Mouse (Mus musculus) limb, embryonic 15.5 days (tissue): ENCODE data around the gene Nme7. TPM values are rescaled to one million over a fixed set of nuclear protein-coding genes. Genes with fewer than 3 reads are reported as not detected.

Experiments used
- ATAC-seq: fragments of 200-750 bp; cut with Nextera tagmentation; 2 replicates; pipeline ENCODE4 v1.8.0; 2017; ENCODE audit warnings: low read depth, moderate TSS enrichment; ENCODE audit not compliant: insufficient number of reproducible peaks, low FRiP score, low TSS enrichment
- H3K27ac ChIP-seq: fragments of 300-500 bp; sonication (generic); 2 replicates; pipeline ENCODE4 v1.5.1; 2015; ENCODE audit warnings: moderate library complexity, mild to moderate bottlenecking, inconsistent platforms
- H3K27me3 ChIP-seq: fragments of 300-500 bp; sonication (generic); 2 replicates; pipeline ENCODE4 v1.6.1; 2015; ENCODE audit warnings: inconsistent platforms
- H3K36me3 ChIP-seq: fragments of 300-500 bp; sonication (generic); 2 replicates; pipeline ENCODE4 v1.6.1; 2015; ENCODE audit warnings: inconsistent platforms
- H3K4me1 ChIP-seq: fragments of 300-500 bp; sonication (generic); 2 replicates; pipeline ENCODE4 v1.6.1; 2015; ENCODE audit warnings: inconsistent platforms
- H3K4me2 ChIP-seq: fragments of 300-500 bp; sonication (generic); 2 replicates; pipeline ENCODE4 v1.6.1; 2015; ENCODE audit warnings: mild to moderate bottlenecking, inconsistent platforms
- H3K4me3 ChIP-seq: fragments of 300-500 bp; sonication (generic); 2 replicates; pipeline ENCODE4 v1.5.1; 2015; ENCODE audit warnings: mild to moderate bottlenecking, inconsistent platforms
- H3K9ac ChIP-seq: fragments of 300-500 bp; sonication (generic); 2 replicates; pipeline ENCODE4 v1.6.1; 2015; ENCODE audit warnings: inconsistent platforms
- H3K9me3 ChIP-seq: fragments of 300-500 bp; sonication (generic); 2 replicates; pipeline ENCODE4 v1.6.1; 2016; ENCODE audit warnings: inconsistent platforms
- WGBS: fragments of 180-500 bp; shearing (Covaris S2); methylation state at CpG from one replicate; pipeline ENCODE4 v1.1.7; 2015; 5-methylcytosine and 5-hydroxymethylcytosine counted together
- polyA plus RNA-seq: library from polyadenylated mRNA; unstranded; fragments of >200 nt; fragmentation: Nextera tagmentation; extraction: Ambion mirVana; gene quantifications from 2 replicates; pipeline ENCODE4 v1.2.1, GENCODE M21; 2015

Gene Nme7
- polyA plus RNA-seq, 1 experiment from 2014 or later = 31.4 TPM

- no peaks in the 10 kb centered on the region for H3K4me1 ChIP-seq
- no peak for ATAC-seq
- H3K36me3 ChIP-seq = no peaks in the 10 kb centered on the region; the same call in 1 of the 2 replicates
- H3K27me3 ChIP-seq = no peaks in the 10 kb centered on the region
- 49% methylated on average over 3 of the region's 3 CpGs for WGBS
- no peak overlapping the region for H3K4me3 ChIP-seq
- H3K27ac ChIP-seq = no peak overlapping the region
- H3K4me2 ChIP-seq = no peak overlapping the region
- no peak overlapping the region for H3K9ac ChIP-seq
- H3K9me3 ChIP-seq = no peaks in the 10 kb centered on the region
Observed at GRCm38 (mm10) chr1:164392176-164392575, 88.3 kb downstream of the Nme7 start.

GRCm38 (mm10) chr1:164395131-164395780 lies 91.3 kb downstream of the Nme7 start:
- Histone ChIP-seq H3K9ac (no peak overlapping the region), H3K4me2 (no peak overlapping the region), H3K4me3 (no peak overlapping the region), H3K4me1 (no peaks in the 10 kb centered on the region), H3K9me3 (no peaks in the 10 kb centered on the region), H3K36me3 (no peaks in the 10 kb centered on the region), H3K27me3 (no peaks in the 10 kb centered on the region), H3K27ac (no peak overlapping the region)
- ATAC-seq = no peak
- WGBS = 88% methylated on average over 6 of the region's 6 CpGs

- WGBS = 66% methylated on average over 4 of the region's 4 CpGs
- no peaks in the 10 kb centered on the region for H3K4me1 ChIP-seq
- no peaks in the 10 kb centered on the region for H3K9me3 ChIP-seq
- no peak overlapping the region for H3K4me3 ChIP-seq
- H3K27ac ChIP-seq = no peak overlapping the region
- ATAC-seq = no peak
- H3K4me2 ChIP-seq = no peak overlapping the region
- peaks cover 4% of the 10 kb centered on the region for H3K36me3 ChIP-seq
- H3K9ac ChIP-seq = no peak overlapping the region
- H3K27me3 ChIP-seq = no peaks in the 10 kb centered on the region
Observed at GRCm38 (mm10) chr1:164397672-164398071, 93.8 kb downstream of the Nme7 start.

- Histone ChIP-seq H3K27me3 (no peaks in the 10 kb centered on the region), H3K4me1 (no peaks in the 10 kb centered on the region), H3K4me3 (no peak overlapping the region), H3K9me3 (no peaks in the 10 kb centered on the region), H3K36me3 (peaks cover 15% of the 10 kb centered on the region), H3K4me2 (no peak overlapping the region), H3K27ac (no peak overlapping the region), H3K9ac (no peak overlapping the region)
- no peak for ATAC-seq
- 89% methylated on average over 3 of the region's 3 CpGs for WGBS
Observed at GRCm38 (mm10) chr1:164399578-164399977, 95.7 kb downstream of the Nme7 start.

- ATAC-seq = no peak
- no peak overlapping the region for H3K27ac ChIP-seq
- no peak overlapping the region for H3K4me3 ChIP-seq
- WGBS = 76% methylated on average over 5 of the region's 5 CpGs
- no peak overlapping the region for H3K4me2 ChIP-seq
- H3K9ac ChIP-seq = no peak overlapping the region
- peaks cover 15% of the 10 kb centered on the region for H3K36me3 ChIP-seq
- no peaks in the 10 kb centered on the region for H3K4me1 ChIP-seq
- H3K27me3 ChIP-seq = no peaks in the 10 kb centered on the region
- H3K9me3 ChIP-seq = no peaks in the 10 kb centered on the region
Observed at GRCm38 (mm10) chr1:164405385-164405802, 101.5 kb downstream of the Nme7 start.

- ATAC-seq = no peak
- Histone ChIP-seq H3K27ac (no peak overlapping the region), H3K9ac (no peak overlapping the region), H3K4me3 (no peak overlapping the region), H3K27me3 (no peaks in the 10 kb centered on the region), H3K4me2 (no peak overlapping the region), H3K9me3 (no peaks in the 10 kb centered on the region), H3K4me1 (no peaks in the 10 kb centered on the region), H3K36me3 (peaks cover 15% of the 10 kb centered on the region)
- 80% methylated on average over 5 of the region's 5 CpGs for WGBS
Observed at GRCm38 (mm10) chr1:164406506-164406905, 102.6 kb downstream of the Nme7 start.

GRCm38 (mm10) chr1:164408655-164409054 lies 104.7 kb downstream of the Nme7 start:
- Histone ChIP-seq H3K9ac (no peak overlapping the region), H3K9me3 (no peaks in the 10 kb centered on the region), H3K27me3 (no peaks in the 10 kb centered on the region), H3K4me3 (no peak overlapping the region), H3K4me1 (no peaks in the 10 kb centered on the region), H3K36me3 (peaks cover 12% of the 10 kb centered on the region), H3K27ac (no peak overlapping the region), H3K4me2 (no peak overlapping the region)
- no peak for ATAC-seq
- WGBS = 41% methylated on average over 2 of the region's 2 CpGs

- whole genome bisulfite sequencing = 91% methylated on average over 7 of the region's 7 CpGs
- Histone ChIP-seq H3K27me3 (no peaks in the 10 kb centered on the region), H3K9ac (no peak overlapping the region), H3K27ac (no peak overlapping the region), H3K4me2 (no peak overlapping the region), H3K4me3 (no peak overlapping the region), H3K4me1 (no peaks in the 10 kb centered on the region), H3K9me3 (no peaks in the 10 kb centered on the region), H3K36me3 (peaks cover 7% of the 10 kb centered on the region; the same call in 1 of the 2 replicates)
- no peak for ATAC-seq
Observed at GRCm38 (mm10) chr1:164411306-164411705, 107.4 kb downstream of the Nme7 start.

- Histone ChIP-seq H3K9ac (no peak overlapping the region), H3K4me3 (no peak overlapping the region), H3K9me3 (no peaks in the 10 kb centered on the region), H3K4me1 (no peaks in the 10 kb centered on the region), H3K36me3 (peaks cover 7% of the 10 kb centered on the region; the same call in 1 of the 2 replicates), H3K27ac (no peak overlapping the region), H3K4me2 (no peak overlapping the region), H3K27me3 (no peaks in the 10 kb centered on the region)
- WGBS = 94% methylated on average over 9 of the region's 9 CpGs
- ATAC-seq = no peak
Observed at GRCm38 (mm10) chr1:164412906-164413305, 109.0 kb downstream of the Nme7 start.

- Histone ChIP-seq H3K4me1 (no peaks in the 10 kb centered on the region), H3K27me3 (no peaks in the 10 kb centered on the region), H3K9me3 (no peaks in the 10 kb centered on the region), H3K4me3 (no peak overlapping the region), H3K36me3 (peaks cover 7% of the 10 kb centered on the region; the same call in 1 of the 2 replicates), H3K27ac (no peak overlapping the region), H3K9ac (no peak overlapping the region), H3K4me2 (no peak overlapping the region)
- ATAC-seq = no peak
- 93% methylated on average over 11 of the region's 11 CpGs for WGBS
Observed at GRCm38 (mm10) chr1:164413608-164414007, 109.7 kb downstream of the Nme7 start.

GRCm38 (mm10) chr1:164415347-164415751 lies 111.4 kb downstream of the Nme7 start:
- no peak for ATAC-seq
- Histone ChIP-seq H3K27ac (no peak overlapping the region), H3K4me3 (no peak overlapping the region), H3K9me3 (no peaks in the 10 kb centered on the region), H3K9ac (no peak overlapping the region), H3K27me3 (no peaks in the 10 kb centered on the region), H3K4me1 (no peaks in the 10 kb centered on the region), H3K36me3 (peaks cover 7% of the 10 kb centered on the region; the same call in 1 of the 2 replicates), H3K4me2 (no peak overlapping the region)
- 89% methylated on average over 2 of the region's 2 CpGs for WGBS

GRCm38 (mm10) chr1:164416692-164417394 lies 112.9 kb downstream of the Nme7 start:
- ATAC-seq = no peak
- Histone ChIP-seq H3K36me3 (peaks cover 7% of the 10 kb centered on the region; the same call in 1 of the 2 replicates), H3K9me3 (no peaks in the 10 kb centered on the region), H3K4me2 (no peak overlapping the region), H3K4me3 (no peak overlapping the region), H3K4me1 (no peaks in the 10 kb centered on the region), H3K27ac (no peak overlapping the region), H3K9ac (no peak overlapping the region), H3K27me3 (no peaks in the 10 kb centered on the region)
- 89% methylated on average over 12 of the region's 12 CpGs for WGBS
